Mouse (Mus musculus): ENCODE measurements around the gene Fbxw14. TPM values are rescaled to one million over a fixed set of nuclear protein-coding genes. Genes with fewer than 3 reads are reported as not detected.
"Not testable (repeated sequence)": the region's sequence is repeated elsewhere in the genome, so short reads cannot be mapped to it uniquely, and the experiment has no call there.

Gene Fbxw14
- total RNA-seq (2014; rRNA removed), result not detected in 2 replicates
- polyA plus RNA-seq (2015; fragmentation: Nextera tagmentation; extraction: Ambion mirVana), result not detected in 2 replicates

GRCm38 (mm10) chr9:109287576-109287975, at the start of gene Fbxw14:
Gene Fbxw14, minus strand, starts transcription at chr9:109287676.
- H3K4me3 ChIP-seq (ENCODE audit: low read depth, low read length); H3K27ac ChIP-seq (ENCODE audit: low read depth, low read length); H3K4me2 ChIP-seq (ENCODE audit: low read depth, low read length, poor library complexity, severe bottlenecking); DNase-seq (ENCODE audit: low spot score); H3K4me1 ChIP-seq (ENCODE audit: insufficient read depth, low read length); H3K27me3 ChIP-seq (ENCODE audit: insufficient read depth, low read length); ATAC-seq (ENCODE audit: low FRiP score); H3K9ac ChIP-seq (replicated peaks; ENCODE audit: low read length, poor library complexity, severe bottlenecking); H3K36me3 ChIP-seq (ENCODE audit: insufficient read depth, low read length); H3K9me3 ChIP-seq (ENCODE audit: low read length): not testable (repeated sequence)
- no CpG with 5 or more reads among the region's 1 CpGs for whole genome bisulfite sequencing

- Histone ChIP-seq H3K4me1 (ENCODE audit: insufficient read depth, low read length) (no peaks in the 10 kb centered on the region), H3K9me3 (ENCODE audit: low read length) (no peaks in the 10 kb centered on the region), H3K27ac (ENCODE audit: low read depth, low read length) (no peak overlapping the region), H3K9ac (replicated peaks; ENCODE audit: low read length, poor library complexity, severe bottlenecking) (no peak overlapping the region), H3K36me3 (ENCODE audit: insufficient read depth, low read length) (no peaks in the 10 kb centered on the region), H3K4me2 (ENCODE audit: low read depth, low read length, poor library complexity, severe bottlenecking) (no peak overlapping the region), H3K27me3 (ENCODE audit: insufficient read depth, low read length) (no peaks in the 10 kb centered on the region), H3K4me3 (ENCODE audit: low read depth, low read length) (no peak overlapping the region)
- ATAC-seq (ENCODE audit: low FRiP score), result no peak
- 67% methylated on average over 2 of the region's 2 CpGs for WGBS
- no peak for TF ChIP-seq CTCF (IDR thresholded peaks at IDR 0.05)
- DNase-seq (ENCODE audit: low spot score), result no peak
These were observed 24.4 kb downstream of the Fbxw14 start for GRCm38 (mm10) chr9:109263041-109263440.

- Histone ChIP-seq H3K27me3 (ENCODE audit: insufficient read depth, low read length) (no peaks in the 10 kb centered on the region), H3K4me3 (ENCODE audit: low read depth, low read length) (no peak within 1 kb of the TSS), H3K9me3 (ENCODE audit: low read length) (no peaks in the 10 kb centered on the region), H3K36me3 (ENCODE audit: insufficient read depth, low read length) (no peaks in the 10 kb centered on the region), H3K27ac (ENCODE audit: low read depth, low read length) (no peak within 1 kb of the TSS), H3K4me1 (ENCODE audit: insufficient read depth, low read length) (no peaks in the 10 kb centered on the region), H3K9ac (replicated peaks; ENCODE audit: low read length, poor library complexity, severe bottlenecking) (no peak within 1 kb of the TSS), H3K4me2 (ENCODE audit: low read depth, low read length, poor library complexity, severe bottlenecking) (no peak within 1 kb of the TSS)
- DNase-seq (ENCODE audit: low spot score) (no peak), ATAC-seq (ENCODE audit: low FRiP score) (no peak)
- 100% methylated on average over 1 of the region's 1 CpGs for WGBS
- no peak for TF ChIP-seq CTCF (IDR thresholded peaks at IDR 0.05)
These were observed 52.8 kb downstream of the Fbxw14 start, which contains the start of gene Fbxw20 for GRCm38 (mm10) chr9:109234654-109235053. Gene Fbxw20, minus strand, starts transcription at chr9:109234754.

Other genes starting within 250 kb of the Fbxw14 start
- gene Shisa5, start 249.1 kb downstream of the Fbxw14 start, total RNA-seq (2014; rRNA removed), result 79.7 and 80.6 TPM in 2 replicates
- gene Shisa5, start 249.1 kb downstream of the Fbxw14 start, polyA plus RNA-seq (2015; fragmentation: Nextera tagmentation; extraction: Ambion mirVana), result 75.0 and 89.3 TPM in 2 replicates
- 22.5 and 28.1 TPM in 2 replicates for gene Trex1, start 227.9 kb downstream of the Fbxw14 start, total RNA-seq (2014; rRNA removed)
- 14.8 and 18.6 TPM in 2 replicates for gene Trex1, start 227.9 kb downstream of the Fbxw14 start, polyA plus RNA-seq (2015; fragmentation: Nextera tagmentation; extraction: Ambion mirVana)
- gene Atrip, start 213.6 kb downstream of the Fbxw14 start, total RNA-seq (2014; rRNA removed), result 34.7 and 35.1 TPM in 2 replicates
- 32.9 and 34.7 TPM in 2 replicates for gene Atrip, start 213.6 kb downstream of the Fbxw14 start, polyA plus RNA-seq (2015; fragmentation: Nextera tagmentation; extraction: Ambion mirVana)
- gene Ccdc51, start 205.2 kb downstream of the Fbxw14 start, total RNA-seq (2014; rRNA removed), result 6.9 and 7.4 TPM in 2 replicates
- gene Ccdc51, start 205.2 kb downstream of the Fbxw14 start, polyA plus RNA-seq (2015; fragmentation: Nextera tagmentation; extraction: Ambion mirVana), result 4.8 and 7.1 TPM in 2 replicates
- 129 and 162 TPM in 2 replicates for gene Tma7, start 205.1 kb downstream of the Fbxw14 start, total RNA-seq (2014; rRNA removed)
- 766 and 825 TPM in 2 replicates for gene Tma7, start 205.1 kb downstream of the Fbxw14 start, polyA plus RNA-seq (2015; fragmentation: Nextera tagmentation; extraction: Ambion mirVana)
- gene Plxnb1, start 192.3 kb downstream of the Fbxw14 start, total RNA-seq (2014; rRNA removed), result 64.8 and 73.2 TPM in 2 replicates
- 10.2 and 11.1 TPM in 2 replicates for gene Plxnb1, start 192.3 kb downstream of the Fbxw14 start, polyA plus RNA-seq (2015; fragmentation: Nextera tagmentation; extraction: Ambion mirVana)
- not detected in 2 replicates for gene Fbxw21, start 125.6 kb downstream of the Fbxw14 start, total RNA-seq (2014; rRNA removed)
- gene Fbxw21, start 125.6 kb downstream of the Fbxw14 start, polyA plus RNA-seq (2015; fragmentation: Nextera tagmentation; extraction: Ambion mirVana), result not detected in 2 replicates
- not detected in 2 replicates for gene Fbxw13, start 91.7 kb downstream of the Fbxw14 start, total RNA-seq (2014; rRNA removed)
- gene Fbxw13, start 91.7 kb downstream of the Fbxw14 start, polyA plus RNA-seq (2015; fragmentation: Nextera tagmentation; extraction: Ambion mirVana), result 0.16 TPM in 1 of 2 replicates, not detected in the other
- gene Fbxw20, start 52.9 kb downstream of the Fbxw14 start, total RNA-seq (2014; rRNA removed), result not detected in 2 replicates
- not detected in 2 replicates for gene Fbxw20, start 52.9 kb downstream of the Fbxw14 start, polyA plus RNA-seq (2015; fragmentation: Nextera tagmentation; extraction: Ambion mirVana)
- gene Fbxw28, start 52.0 kb upstream of the Fbxw14 start, total RNA-seq (2014; rRNA removed), result not detected in 2 replicates
- gene Fbxw28, start 52.0 kb upstream of the Fbxw14 start, polyA plus RNA-seq (2015; fragmentation: Nextera tagmentation; extraction: Ambion mirVana), result not detected in 2 replicates
- gene Fbxw22, start 116.6 kb upstream of the Fbxw14 start, total RNA-seq (2014; rRNA removed), result not detected in 2 replicates
- gene Fbxw22, start 116.6 kb upstream of the Fbxw14 start, polyA plus RNA-seq (2015; fragmentation: Nextera tagmentation; extraction: Ambion mirVana), result not detected in 2 replicates
- gene Fbxw16, start 161.5 kb upstream of the Fbxw14 start, total RNA-seq (2014; rRNA removed), result not detected in 2 replicates
- not detected in 2 replicates for gene Fbxw16, start 161.5 kb upstream of the Fbxw14 start, polyA plus RNA-seq (2015; fragmentation: Nextera tagmentation; extraction: Ambion mirVana)
- gene Fbxw19, start 208.2 kb upstream of the Fbxw14 start, total RNA-seq (2014; rRNA removed), result not detected in 2 replicates
- not detected in 2 replicates for gene Fbxw19, start 208.2 kb upstream of the Fbxw14 start, polyA plus RNA-seq (2015; fragmentation: Nextera tagmentation; extraction: Ambion mirVana)

Data from midbrain, postnatal 0 days (tissue).